Mouse (Mus musculus): ENCODE results near the gene Actn2.

Gene Actn2

DNA sequence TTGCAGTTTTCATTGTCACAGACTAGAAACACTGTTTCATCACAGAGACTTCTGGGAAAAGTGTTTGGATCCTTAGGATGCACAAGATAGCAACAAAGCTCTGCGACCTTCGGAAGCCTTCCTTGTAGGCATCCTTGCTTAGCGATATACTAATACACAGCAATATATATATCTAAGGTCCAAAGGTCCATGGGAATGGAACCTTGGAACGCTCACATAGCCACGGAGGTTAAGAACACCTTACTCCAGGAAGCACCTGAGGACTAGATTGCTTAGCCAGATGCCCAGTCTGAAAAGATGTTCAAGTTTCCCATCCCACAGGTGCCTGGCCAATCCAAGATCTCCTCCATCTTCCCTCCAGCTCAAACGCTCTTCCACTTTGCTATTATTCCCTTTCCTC is 26.4 kb downstream of the Actn2 start:
- no peak for DNase-seq (ENCODE audit: low spot score)

DNA sequence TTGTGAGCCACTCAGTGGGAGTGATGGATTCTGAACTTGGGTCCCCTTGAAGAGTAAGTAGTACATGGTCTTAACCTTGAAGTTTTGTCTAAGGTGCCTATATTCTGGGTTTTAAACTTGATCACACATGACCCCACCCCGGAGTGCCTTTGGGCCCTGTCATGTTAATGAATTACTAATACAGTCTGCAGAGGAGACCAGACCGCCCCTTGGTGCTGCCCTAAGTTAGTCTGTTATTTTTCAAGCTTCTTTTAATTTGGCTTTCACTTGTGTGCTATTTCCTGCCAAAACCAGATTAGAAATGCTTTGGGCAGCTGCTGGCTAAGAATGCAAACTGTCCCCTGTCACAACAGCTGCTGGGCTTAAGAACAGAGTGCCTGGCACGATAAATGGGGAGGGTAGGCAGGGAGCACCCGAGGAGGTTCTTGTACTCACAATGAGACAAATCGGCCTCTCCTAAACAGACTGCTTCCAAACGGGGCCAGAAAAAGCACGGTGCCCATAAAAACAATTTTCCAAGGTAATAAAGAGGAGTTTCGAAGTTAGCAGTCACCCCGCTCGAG is 28.5 kb downstream of the Actn2 start:
- no peak for DNase-seq (ENCODE audit: low spot score)

DNA sequence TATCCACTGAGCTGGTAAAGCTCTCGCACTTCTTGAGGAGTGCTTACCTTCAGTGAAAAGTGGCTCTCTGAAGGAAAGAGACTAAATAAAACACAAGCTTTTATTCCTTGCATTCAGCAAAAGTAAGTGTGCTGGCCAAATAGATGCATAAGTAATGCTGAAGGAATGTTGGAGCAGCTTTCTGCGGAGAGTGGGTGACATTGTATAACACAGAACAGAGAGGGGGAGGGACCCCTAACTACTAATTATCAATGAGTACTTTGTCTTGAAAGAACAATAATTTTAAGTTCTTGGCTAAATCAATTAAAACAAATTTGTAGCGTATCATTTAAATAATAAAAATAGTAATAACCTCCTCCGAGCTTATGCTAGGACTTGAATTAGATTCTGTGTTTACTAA is 29.2 kb downstream of the Actn2 start:
- DNase-seq (ENCODE audit: low spot score) = no peak

DNA sequence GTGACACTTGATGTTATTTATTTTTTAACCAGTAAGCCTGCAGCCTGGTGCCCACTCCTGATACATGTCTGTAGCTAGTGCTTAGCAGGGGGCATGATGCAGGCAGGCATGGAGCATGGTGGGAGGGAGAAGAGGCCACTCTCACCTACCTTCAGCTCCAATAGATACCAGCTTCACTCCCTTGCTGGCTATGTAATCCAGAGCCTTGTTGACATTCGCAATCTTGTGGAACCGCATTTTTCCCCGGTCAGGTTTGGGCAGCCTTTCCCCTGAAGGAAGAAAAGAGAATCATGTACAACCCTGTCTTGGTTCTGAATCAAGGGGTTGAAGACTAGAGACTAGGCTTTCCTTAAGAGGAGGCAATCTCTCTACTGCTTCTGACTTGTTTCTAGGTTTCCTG is 31.1 kb downstream of the Actn2 start:
- no peak for DNase-seq (ENCODE audit: low spot score)

DNA sequence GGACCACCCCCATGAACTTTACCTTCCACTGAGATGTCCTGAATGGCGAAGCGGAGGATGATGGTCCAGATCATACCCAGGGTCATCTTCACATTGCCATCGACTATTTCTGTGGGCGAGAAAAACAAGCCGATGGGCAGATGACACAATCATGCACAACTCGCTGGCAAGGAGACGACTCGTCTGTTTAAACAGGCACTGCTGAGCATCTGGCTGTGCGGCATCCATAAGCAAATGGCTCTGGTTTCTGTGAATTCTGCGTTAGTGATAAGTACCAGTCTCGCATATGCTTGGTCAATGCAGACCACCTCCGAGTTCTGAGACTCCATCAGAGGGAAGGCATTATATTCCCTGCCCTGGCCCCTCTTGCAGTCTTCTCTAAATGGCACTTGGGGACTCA is 31.7 kb downstream of the Actn2 start:
- DNase-seq (ENCODE audit: low spot score) = no peak

DNA sequence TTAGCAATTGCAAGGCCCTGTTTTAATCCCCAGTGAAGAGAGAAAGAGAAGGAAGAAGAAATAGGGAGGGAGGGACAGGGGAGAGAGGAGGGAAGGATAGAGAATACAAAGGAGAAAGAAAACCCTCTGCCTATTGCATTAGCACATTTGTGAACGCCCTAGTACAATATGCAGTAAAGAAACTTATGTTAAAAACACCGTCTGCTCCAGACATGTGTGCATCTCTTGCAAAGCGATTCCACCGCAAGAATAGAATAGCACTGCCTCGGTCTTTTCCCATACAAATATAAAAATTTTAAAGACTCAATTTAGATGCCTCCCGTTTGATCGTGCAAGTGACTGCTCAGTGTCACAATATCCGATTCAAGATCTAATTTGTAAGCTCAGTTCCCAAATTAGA is 32.1 kb downstream of the Actn2 start:
- DNase-seq (ENCODE audit: low spot score) = no peak

DNA sequence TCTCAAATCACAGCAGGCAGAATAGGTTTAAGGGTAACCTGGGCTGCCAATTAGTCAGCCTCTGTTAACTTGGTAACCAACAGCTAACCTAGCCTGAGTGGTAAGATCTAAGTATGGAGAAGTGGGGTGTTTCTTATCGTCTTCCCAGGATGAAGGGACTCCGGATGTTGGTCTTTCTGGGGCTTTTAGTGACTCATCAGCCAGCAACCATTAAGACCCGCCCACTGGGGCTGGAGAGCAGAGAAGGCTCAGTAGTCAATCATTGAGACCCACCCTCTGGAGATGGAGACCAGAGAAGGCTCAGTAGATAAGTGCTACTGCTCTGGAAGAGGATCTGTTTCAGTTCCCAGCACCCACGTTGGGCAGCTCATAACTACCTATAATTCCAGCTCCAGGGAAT is 33.3 kb downstream of the Actn2 start:
- DNase-seq (ENCODE audit: low spot score) = no peak

DNA sequence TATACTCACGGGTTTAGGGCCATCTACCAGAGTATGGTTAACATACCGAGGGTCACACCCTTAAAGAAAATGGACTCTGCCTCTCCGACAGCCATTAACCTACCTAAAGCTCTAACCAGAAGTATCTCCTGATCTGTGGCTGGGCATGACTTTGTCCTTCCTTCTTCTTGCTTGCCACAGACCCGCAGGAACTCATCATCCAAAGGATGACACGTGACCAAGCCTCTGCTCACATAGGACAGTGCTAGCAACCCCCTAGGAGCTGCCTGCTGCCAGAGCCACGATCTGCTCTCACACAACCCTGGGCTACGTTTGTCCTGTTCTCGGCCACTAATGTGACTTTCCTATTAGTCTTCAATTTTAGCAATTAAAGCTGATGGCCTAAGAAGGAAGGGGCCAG is 35.0 kb downstream of the Actn2 start:
- no peak for DNase-seq (ENCODE audit: low spot score)

DNA sequence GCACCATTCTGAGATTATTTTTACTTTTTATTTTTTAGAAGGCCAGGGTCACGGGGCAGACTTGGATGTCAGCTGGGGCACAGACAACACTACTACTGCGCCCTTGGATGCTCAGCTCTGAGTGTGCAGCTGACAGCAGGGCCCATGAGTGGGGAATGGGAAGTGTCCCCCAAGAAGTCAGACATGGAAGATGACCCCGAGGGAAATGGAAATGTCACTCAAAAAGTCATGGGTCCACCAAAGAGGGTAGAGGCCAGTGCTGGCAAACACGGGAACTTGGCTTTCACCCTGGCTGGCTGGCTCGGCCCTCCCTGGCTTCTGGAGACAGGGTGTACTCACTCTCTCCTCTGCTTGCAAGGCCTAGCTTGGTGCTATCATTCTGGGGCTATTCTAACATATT is 35.6 kb downstream of the Actn2 start:
- DNase-seq (ENCODE audit: low spot score) = no peak

DNA sequence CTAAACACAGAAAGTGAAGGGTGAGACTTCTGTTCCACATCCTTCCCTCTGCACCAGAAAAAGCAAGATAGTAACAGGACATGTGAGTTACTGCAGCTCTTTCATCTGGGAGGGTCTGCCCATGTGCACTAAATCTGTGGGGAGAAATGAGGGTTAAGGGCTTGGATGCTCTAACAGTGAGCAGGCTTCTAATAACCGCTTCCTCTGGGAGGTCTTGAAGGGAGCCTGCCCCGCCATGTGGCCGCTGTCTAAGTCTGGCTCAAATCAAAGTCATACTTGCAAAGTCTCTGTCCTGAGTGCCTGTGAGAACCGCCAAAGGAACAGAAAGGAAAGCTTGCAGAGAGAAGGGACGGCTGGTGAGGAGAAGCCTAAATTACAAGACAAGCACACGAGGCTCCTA is 42.8 kb downstream of the Actn2 start:
- DNase-seq (ENCODE audit: low spot score) = no peak

DNA sequence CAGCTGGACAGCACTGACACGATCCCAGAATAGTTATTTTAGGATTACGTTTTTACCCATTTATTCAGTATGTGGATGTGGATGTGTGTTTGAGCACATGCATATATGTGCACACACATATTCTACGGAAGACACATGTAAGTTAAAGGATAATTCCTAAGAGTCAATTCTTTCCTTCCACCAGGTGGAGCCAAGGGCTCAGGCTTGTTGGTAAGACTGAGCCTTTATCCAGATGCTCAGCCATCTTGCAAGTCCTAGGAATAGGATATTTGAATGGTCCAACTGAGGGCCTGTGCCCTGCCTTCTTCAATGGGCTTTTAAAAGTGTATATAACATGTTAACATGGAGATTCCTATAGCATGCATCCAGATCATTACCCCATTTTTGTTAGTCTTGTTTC is 43.9 kb downstream of the Actn2 start:
- DNase-seq (ENCODE audit: low spot score) = peak; percentile 57

DNA sequence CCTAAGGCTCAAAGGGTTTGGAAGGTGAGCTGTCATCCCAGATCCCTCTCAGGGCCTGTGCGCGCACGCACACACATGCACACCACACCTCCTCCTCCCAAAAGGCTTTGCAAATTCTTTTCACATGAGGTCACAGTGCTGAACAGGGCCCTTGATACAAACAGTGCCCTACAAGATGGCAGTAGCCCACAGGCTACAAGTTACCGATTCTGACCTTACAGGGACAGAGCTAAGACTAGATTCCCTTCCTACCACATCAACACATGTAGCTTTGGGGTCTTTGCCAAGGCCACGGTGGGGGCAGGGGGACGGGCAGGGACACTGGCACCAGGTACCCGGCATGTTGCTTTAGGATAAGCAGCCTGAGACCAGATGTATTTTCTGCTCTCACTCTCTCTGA is 46.8 kb downstream of the Actn2 start:
- no peak for DNase-seq (ENCODE audit: low spot score)

DNA sequence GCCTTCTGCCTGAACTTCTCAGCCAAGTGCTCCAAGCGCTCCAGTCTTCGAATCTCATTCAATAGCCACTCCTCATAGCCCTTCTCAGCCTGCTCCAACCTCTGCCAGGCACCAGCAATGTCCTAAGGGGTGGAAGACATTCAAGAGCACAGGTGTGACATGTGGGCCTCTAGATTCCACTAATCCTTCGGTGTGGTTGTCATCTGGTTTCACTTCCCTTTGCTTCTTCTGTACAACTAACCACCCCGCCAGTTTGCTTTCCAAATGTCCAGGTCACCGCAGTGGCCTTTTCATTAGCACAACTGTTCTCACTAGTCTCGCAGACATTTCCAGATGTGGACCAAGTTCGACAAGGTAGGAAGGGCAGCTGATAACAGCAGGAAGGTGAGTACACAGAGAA is 49.9 kb downstream of the Actn2 start:
- DNase-seq (ENCODE audit: low spot score) = no peak

DNA sequence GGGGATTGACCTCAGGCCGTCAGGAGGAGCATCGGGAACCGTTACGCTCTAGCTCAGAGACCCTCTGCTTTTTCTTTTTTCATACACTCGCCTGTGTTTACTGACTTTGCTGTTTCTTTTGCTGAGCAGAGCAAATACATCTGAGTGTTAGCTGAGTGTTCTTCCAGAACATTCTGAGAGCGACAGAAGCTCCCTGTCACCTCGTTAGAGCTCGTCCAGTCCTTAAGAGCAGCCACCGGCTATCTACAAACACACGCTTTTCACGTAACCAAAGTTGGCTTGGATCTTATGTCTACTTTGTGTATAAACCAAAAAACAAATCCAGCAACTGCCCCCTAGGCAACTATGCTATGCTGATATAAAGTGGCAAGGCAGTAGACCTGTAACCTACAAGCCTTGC is 56.0 kb downstream of the Actn2 start:
- no peak for DNase-seq (ENCODE audit: low spot score)

DNA sequence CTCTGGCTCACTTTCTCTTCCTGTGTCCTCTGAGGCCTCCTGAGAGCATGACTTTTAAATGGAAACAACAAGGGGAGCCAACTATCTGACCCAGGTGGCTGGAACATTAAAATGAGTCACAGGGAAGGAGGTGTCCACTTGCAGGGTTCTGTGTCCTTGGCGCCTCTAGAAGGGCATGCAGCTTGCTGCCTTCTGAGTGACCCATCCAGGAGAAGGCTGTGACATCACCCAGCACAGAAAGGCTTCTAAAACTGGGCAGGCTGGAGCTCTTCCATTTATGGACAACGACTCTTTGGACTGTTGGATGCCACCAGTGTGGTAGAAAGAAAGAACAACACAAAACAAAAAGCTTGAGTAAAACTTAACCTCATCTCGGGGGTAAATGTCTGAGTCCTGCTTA is 56.7 kb downstream of the Actn2 start:
- DNase-seq (ENCODE audit: low spot score) = no peak

DNA sequence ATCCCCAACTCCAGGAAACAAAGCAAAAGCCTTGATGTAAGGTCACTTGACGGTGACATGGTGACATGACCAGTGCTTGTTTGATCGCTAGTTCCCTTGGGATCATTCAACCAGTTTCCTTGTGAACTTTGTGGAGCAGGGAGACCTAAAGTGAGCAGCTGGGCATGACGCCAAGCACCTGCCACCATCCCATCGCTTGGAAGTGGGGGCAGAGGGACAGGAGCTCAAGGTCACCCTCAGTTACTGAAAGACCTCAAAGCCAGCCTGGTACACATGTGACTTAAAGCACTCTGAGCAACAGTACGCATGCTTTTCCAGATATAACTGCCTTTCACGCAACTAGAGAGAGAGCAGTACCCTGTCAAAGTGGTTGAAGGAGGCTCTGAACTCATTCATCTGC is 65.8 kb downstream of the Actn2 start:
- DNase-seq (ENCODE audit: low spot score) = no peak

DNA sequence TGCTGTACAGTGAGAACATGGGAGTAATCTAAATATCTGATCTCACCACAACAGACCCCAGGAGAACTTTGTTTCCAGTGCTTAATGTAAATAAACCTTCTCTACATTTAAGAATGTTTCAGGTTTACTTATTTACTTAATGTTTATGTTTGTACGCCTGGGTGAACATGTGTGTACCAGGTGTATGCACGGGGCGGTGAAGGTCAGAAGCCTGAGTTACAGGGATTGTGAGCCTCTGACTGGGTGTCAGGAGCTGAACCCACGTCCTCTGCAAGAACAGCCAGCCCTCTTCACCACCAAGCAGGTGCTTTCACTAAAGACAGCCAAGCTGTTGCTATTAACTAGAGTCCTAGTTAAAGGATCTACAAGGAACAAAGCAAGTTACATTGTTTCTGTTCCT is 66.3 kb downstream of the Actn2 start:
- DNase-seq (ENCODE audit: low spot score) = no peak

DNA sequence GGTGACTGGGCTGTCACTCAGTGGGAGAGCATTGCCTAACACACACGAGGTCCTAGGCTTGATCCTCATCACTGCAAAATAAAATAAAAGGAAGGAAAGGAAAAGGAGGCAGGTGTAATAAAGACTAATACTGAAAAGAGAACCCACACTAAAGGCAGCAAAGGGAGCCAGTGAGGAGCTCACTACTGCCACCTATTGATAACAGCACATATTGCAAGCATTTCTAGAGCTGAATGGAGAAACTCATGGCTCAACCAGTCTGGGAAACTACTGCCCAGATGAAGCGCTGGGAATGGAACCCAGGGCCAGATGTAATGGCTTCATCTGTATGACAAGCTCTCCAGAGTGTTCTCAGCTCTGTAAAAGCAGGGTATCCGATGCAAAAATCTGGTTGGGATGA is 67.6 kb downstream of the Actn2 start:
- DNase-seq (ENCODE audit: low spot score) = peak; percentile 53

DNA sequence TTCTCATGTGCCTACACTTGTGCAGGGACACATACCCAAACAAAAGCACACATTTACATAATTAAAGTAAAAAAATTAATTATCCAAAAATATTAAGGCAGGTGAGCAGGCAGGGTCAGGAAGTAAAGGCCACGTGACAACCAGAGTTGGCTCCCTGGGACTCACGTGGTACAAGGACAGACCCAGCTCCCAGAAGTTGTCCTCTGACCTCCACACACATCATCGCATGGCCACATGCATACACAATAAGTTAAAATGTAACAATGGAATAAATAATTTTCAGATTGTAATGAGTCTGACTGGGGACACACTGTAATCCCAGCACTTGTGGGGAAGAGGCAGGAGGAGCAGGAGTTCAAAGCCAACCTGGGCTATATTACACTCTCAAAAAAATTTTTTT is 72.6 kb downstream of the Actn2 start:
- no peak for DNase-seq (ENCODE audit: low spot score)

DNA sequence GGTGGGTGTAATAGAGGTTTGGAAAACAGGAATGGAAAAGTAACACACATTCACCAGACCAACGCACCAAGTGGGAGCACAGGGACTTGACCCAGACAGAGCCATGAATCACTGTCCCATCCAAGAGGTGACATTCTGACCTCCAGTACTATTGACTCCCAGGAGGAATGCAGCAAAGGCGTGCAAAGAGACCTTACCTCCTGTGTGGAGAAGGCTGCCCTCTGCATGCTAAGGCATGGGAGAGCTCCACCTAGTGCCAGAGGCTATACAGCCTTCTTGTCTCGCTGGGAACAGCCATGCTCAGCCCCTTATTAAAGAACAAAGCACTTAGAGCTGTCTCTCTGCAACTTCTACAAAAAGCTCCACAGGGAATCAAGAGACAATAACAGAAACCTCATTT is 73.5 kb downstream of the Actn2 start:
- DNase-seq (ENCODE audit: low spot score) = no peak

DNA sequence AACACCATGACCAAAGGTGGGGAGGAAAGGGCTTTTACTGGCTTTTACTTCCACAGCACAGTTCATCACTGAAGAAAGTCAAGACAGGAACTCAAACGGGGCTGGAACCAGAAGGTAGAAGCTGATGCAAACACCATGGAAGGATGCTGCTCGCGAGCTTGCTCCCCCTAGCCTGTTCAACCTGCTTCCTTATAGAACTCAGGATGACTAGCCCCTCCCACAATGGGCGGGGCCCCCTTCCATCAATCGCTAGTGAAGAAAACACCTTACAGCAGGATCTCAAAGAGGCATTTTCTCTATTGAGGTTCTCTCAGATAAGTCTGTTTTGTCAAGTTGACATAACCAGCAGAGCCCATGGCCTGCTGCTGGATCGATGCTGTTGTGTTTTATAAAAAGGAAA is 76.6 kb downstream of the Actn2 start:
- no peak for DNase-seq (ENCODE audit: low spot score)

DNA sequence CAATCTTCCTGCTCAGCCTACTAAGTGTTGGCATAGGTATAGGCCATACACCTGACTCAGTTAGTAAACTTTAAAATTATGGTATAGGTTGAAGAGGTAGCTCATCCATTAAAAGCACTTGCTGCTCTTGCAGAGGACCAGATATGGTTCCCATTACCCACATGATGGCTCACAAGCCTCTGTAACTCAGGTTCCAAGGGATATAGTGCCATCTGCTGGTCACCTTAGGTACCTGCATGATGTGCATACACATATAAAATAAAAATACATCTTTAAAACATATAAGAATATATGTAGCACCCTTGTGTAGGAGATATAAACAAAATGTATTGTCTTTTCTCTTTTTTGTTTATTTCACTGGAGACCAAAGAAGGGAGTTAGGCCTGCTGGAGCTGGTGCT is 79.1 kb downstream of the Actn2 start:
- no peak for DNase-seq (ENCODE audit: low spot score)

DNA sequence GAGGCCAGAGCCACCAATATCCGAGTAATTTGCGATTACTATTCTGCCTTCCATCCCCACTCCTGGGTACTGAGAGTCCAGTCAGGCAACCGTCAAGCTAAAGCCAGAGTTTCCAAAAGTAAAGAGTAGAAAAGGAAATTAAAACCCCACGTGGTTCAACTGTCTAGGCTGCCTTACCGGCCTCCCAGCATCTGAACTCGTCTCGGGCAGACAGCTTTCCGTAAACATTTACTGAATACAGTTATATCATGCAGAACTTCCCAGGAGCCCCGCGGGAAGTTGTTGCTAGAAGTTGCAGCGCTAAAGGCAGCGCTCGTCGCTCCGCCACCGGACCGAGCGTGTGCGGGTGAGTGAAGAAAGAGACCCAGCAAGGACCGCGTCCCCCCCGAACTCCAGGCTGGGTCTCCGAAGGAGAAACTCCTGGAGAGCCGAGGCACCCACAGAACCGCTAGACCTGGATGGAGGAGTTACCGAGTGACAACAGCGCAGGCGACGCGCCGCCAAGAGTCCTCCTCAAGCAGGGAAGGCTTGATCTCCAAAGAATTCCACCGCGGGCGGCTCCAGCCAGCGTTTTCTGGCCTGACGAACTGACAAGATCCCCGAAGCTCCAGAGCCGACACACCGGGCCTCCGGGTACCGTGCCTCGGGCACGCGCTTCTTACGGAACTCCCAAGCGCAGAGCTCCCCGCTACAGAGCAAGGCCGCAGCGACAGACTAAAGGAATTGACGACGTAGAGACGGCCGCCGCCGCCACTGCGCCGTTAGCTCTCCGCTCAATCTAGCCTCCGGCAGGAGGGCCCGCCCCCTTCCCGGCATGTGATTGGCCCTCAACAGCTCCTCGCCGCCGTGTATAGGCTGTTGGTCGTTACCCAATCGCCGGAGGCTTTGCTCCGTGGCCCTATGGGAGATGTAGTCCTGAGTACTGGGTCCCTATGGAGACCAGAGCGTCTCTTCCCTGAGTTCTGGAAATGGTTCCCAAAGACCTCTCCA is 82.9 kb downstream of the Actn2 start, which contains the start of gene Mtr:
Mtr (minus strand) TSS at position 723 of the 990 bp plus-strand sequence.
- peak; percentile 78 for DNase-seq (ENCODE audit: low spot score)

DNA sequence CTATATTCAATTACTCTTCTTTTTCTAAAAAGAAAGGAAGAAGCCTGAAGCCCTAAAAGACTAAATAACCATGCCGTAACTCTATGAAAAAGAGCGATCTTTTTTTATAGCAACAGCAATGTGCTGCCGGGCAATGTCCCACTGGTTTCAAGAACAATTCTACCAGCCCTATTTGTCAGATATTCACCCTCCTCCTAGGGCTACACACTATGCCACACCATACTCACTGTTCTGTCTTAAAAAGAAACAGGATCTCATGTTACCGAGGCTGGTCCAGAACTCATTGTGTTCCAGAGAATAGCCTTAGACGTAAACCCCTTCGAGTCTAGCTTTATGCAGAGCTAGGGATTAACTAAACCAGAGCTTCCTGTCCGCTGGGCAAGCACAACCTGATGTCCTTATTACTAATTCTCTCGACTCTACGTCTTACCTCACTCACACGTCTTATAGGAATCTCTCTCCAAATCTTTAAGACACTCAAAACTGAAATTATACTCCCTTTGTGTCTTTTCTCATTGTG is 83.6 kb downstream of the Actn2 start:
- no peak for DNase-seq (ENCODE audit: low spot score)

Measured in layer of hippocampus, adult 9-10 months (tissue).